Mouse (Mus musculus) telencephalon, adult 2 months (tissue): Measurements from ENCODE around the gene Kif28.
"Not testable (repeated sequence)": the region's sequence is repeated elsewhere in the genome, so short reads cannot be mapped to it uniquely, and the experiment has no call there.

ENCODE experiments used
- DNase-seq: peaks from one replicate; pipeline ENCODE4 v3.0.0-alpha.2; 2011; ENCODE audit warnings: low read depth, low spot score

Gene Kif28

DNA sequence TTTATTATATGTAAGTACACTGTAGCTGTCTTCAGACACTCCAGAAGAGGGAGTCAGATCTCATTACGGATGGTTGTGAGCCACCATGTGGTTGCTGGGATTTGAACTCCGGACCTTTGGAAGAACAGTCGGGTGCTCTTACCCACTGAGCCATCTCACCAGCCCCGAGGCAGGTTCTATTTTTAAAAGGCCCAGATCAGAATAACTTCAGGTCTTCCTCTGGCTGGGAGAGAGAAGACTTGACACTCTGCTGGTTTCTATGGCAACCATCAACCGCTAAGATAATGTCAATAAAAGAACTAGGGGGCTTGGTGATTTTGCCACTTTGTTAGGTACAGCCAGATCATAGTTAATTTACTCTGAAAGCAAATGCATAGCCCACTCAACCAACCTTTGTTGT is 96.4 kb downstream of the Kif28 start:
- DNase-seq: not testable (repeated sequence)

DNA sequence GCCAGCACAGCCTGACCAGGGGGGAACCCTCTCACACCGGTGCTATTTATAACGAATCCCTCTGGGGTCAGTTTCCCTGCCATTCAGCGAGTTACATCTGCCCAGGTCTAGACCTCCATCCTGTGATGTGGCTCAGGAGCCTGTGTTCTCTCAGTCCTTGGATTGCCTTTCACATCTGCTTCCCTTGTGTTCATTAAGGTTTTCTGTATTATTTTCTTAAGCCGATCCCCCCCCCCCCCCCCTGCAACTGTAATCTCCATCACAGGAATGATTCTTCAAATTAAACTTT is 99.1 kb downstream of the Kif28 start:
- DNase-seq: no peak
